Mouse (Mus musculus): Measurements from ENCODE around the gene Tmem69.

The Tmem69 gene

GRCm38 (mm10) chr4:116555413-116556300, at the start of gene Tmem69:
Gene Tmem69 (minus strand): TSS chr4:116555936.
- DNase-seq (ENCODE audit: low spot score): peak; percentile 85

- DNase-seq (ENCODE audit: low spot score): peak; percentile 89
These were observed 41.5 kb upstream of the Tmem69 start for GRCm38 (mm10) chr4:116596978-116597881.

- no peak for DNase-seq (ENCODE audit: low spot score)
These were observed 40.6 kb upstream of the Tmem69 start, which contains the start of gene Ccdc17 for GRCm38 (mm10) chr4:116596379-116596778. Gene Ccdc17 (plus strand): TSS chr4:116596654.

GRCm38 (mm10) chr4:116595793-116596192, 40.1 kb upstream of the Tmem69 start:
- DNase-seq (ENCODE audit: low spot score): no peak

GRCm38 (mm10) chr4:116558151-116558882, 2.6 kb upstream of the Tmem69 start:
- DNase-seq (ENCODE audit: low spot score): no peak

- peak; percentile 97 for DNase-seq (ENCODE audit: low spot score)
These were observed 1.8 kb upstream of the Tmem69 start, which contains the start of gene Gpbp1l1 for GRCm38 (mm10) chr4:116557306-116558121. Gene Gpbp1l1 (plus strand): TSS chr4:116557658.

GRCm38 (mm10) chr4:116556561-116557305, 997 bp upstream of the Tmem69 start:
- peak; percentile 95 for DNase-seq (ENCODE audit: low spot score)

GRCm38 (mm10) chr4:116553035-116553434, 2.7 kb downstream of the Tmem69 start:
- no peak for DNase-seq (ENCODE audit: low spot score)

GRCm38 (mm10) chr4:116550432-116550831, 5.3 kb downstream of the Tmem69 start:
- DNase-seq (ENCODE audit: low spot score): no peak

GRCm38 (mm10) chr4:116537737-116538136, 18.0 kb downstream of the Tmem69 start:
- DNase-seq (ENCODE audit: low spot score): no peak

- DNase-seq (ENCODE audit: low spot score): no peak
These were observed 19.4 kb downstream of the Tmem69 start for GRCm38 (mm10) chr4:116536351-116536750.

- no peak for DNase-seq (ENCODE audit: low spot score)
These were observed 24.6 kb downstream of the Tmem69 start for GRCm38 (mm10) chr4:116531109-116531508.

- peak; percentile 96 for DNase-seq (ENCODE audit: low spot score)
These were observed 48.1 kb downstream of the Tmem69 start, which contains the start of gene Ipp for GRCm38 (mm10) chr4:116507425-116508218. Gene Ipp (plus strand): TSS chr4:116507549.

GRCm38 (mm10) chr4:116506886-116507424, 48.8 kb downstream of the Tmem69 start:
- DNase-seq (ENCODE audit: low spot score): no peak

Data from layer of hippocampus, adult 11-12 months (tissue).